Mouse (Mus musculus): ENCODE measurements around the gene Rpl35. TPM values are rescaled to one million over a fixed set of nuclear protein-coding genes. Genes with fewer than 3 reads are reported as not detected.

The Rpl35 gene
- total RNA-seq, 1 experiment = 1,524 TPM

DNA sequence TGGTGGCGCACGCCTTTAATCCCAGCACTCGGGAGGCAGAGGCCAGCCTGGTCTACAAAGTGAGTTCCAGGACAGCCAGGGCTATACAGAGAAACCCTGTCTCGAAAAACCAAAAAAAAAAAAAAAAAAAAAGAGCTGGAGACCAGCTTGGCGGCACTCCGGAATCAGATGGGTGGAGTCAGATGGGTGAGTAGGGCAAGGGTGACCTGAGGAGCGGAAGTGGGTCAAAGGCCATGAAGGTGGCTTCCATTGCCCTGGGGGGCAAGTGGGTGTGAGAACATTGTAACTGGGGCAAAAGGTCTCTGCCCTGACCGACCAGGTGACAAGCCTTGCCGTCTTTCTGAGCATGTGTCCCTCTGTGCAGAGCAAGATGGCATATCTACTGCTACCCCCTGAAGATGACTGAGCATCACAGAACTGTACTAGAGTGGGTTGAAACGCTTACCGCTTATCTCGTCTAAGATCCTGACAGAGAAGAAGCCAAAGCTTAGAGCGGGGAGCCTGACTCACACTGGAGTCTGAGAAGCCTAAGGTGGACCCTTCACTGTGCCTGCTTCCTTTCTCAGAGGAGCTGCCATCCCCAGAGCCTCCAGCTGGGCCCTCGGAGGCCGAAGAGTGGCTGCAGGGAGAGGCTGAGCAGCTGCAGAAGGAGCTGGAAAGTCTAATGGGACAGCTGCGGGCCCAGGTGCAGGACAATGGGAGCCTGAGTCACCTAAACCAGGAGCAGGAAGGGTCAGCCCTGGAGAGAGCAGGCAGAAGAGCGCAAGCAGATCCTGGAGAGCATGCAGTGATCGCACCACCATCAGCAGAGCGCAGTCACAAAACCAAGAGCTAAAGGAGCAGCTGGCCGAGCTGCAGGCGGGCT is 29.3 kb downstream of the Rpl35 start:
- in situ Hi-C loops (cut with MboI; ENCODE audit: low sequenced_read_pairs in 2 of 2, unreplicated experiment in 2 of 2) = no loop called here
- Histone ChIP-seq H3K4me1 (ENCODE audit: control insufficient read depth in 2 of 2, insufficient read depth in 2 of 2, low read length in 2 of 2, poor library complexity in 1 of 2) (peaks cover 0 to 17% of the 10 kb centered on the region in 2 experiments; a peak in 1 of 4 replicates), H3K9ac (ENCODE audit: insufficient read depth, low read depth, low read length, poor library complexity, severe bottlenecking) (peak overlapping the region; percentile 8; the same call in 1 of the 2 replicates), H3K36me3 (ENCODE audit: control insufficient read depth, insufficient read depth, low read length, poor library complexity, severe bottlenecking) (no peaks in the 10 kb centered on the region), H3K27ac (ENCODE audit: insufficient read depth, low read depth, low read length, poor library complexity, severe bottlenecking) (no peak overlapping the region), H3K9me3 (ENCODE audit: control insufficient read depth, insufficient read depth, low read depth, low read length) (no peaks in the 10 kb centered on the region), H3K4me3 (ENCODE audit: insufficient read depth in 1 of 2, low read depth in 1 of 2, low read length in 2 of 2, poor library complexity in 1 of 2, severe bottlenecking in 1 of 2) (peak overlapping the region; percentile 23 to 50; a peak in 3 of 4 replicates)
- TF ChIP-seq ZNF384 (IDR thresholded peaks at IDR 0.05; ENCODE audit: low read depth, low read length) = peak; percentile 51
- TF ChIP-seq MAFK (IDR thresholded peaks at IDR 0.05; ENCODE audit: insufficient read depth, low read depth, low read length) = no peak
- no peak for TF ChIP-seq HCFC1 (IDR thresholded peaks at IDR 0.05; ENCODE audit: borderline replicate concordance, insufficient read depth, low read length)
- no peak for DNase-seq (ENCODE audit: low read depth, low spot score)

DNA sequence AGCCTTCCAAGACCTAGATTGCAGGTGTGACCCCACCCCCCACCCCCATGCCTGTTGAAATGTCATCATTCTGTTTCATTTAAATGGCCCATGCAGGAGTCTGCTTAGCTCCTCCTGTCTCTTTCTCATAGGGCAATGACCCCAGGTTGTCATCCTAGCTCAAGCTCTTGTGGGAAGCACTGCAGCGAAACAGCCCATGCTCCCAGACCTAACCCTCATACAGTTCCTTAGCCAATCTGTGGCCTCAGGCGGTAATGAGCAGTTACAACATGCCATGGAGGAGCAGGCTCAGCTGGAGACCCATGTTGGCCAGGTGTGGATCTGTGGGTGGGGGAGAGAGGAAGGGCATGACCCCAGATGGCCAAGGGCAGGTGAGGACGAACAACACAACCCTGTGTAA is 30.2 kb downstream of the Rpl35 start:
- Histone ChIP-seq H3K4me3 (ENCODE audit: insufficient read depth in 1 of 2, low read depth in 1 of 2, low read length in 2 of 2, poor library complexity in 1 of 2, severe bottlenecking in 1 of 2) (0 out of 4 replicates have a peak overlapping the region, but pooled peaks of 1 of the 2 experiments have one; percentile 2), H3K9me3 (ENCODE audit: control insufficient read depth, insufficient read depth, low read depth, low read length) (no peaks in the 10 kb centered on the region), H3K9ac (ENCODE audit: insufficient read depth, low read depth, low read length, poor library complexity, severe bottlenecking) (peak overlapping the region; percentile 2; the same call in 1 of the 2 replicates), H3K27ac (ENCODE audit: insufficient read depth, low read depth, low read length, poor library complexity, severe bottlenecking) (no peak overlapping the region), H3K36me3 (ENCODE audit: control insufficient read depth, insufficient read depth, low read length, poor library complexity, severe bottlenecking) (no peaks in the 10 kb centered on the region), H3K4me1 (ENCODE audit: control insufficient read depth in 2 of 2, insufficient read depth in 2 of 2, low read length in 2 of 2, poor library complexity in 1 of 2) (peaks cover 0 to 17% of the 10 kb centered on the region in 2 experiments; a peak in 1 of 4 replicates)
- no peak for TF ChIP-seq CHD2 (IDR thresholded peaks at IDR 0.05; ENCODE audit: low read depth, low read length)
- TF ChIP-seq ZNF384 (IDR thresholded peaks at IDR 0.05; ENCODE audit: low read depth, low read length) = no peak
- TF ChIP-seq ZC3H11A (IDR thresholded peaks at IDR 0.05; ENCODE audit: borderline replicate concordance, low read depth, low read length) = no peak
- TF ChIP-seq MAFK (IDR thresholded peaks at IDR 0.05; ENCODE audit: insufficient read depth, low read depth, low read length) = no peak
- TF ChIP-seq HCFC1 (IDR thresholded peaks at IDR 0.05; ENCODE audit: borderline replicate concordance, insufficient read depth, low read length) = no peak
- no peak for DNase-seq (ENCODE audit: low read depth, low spot score)
- in situ Hi-C loops (cut with MboI; ENCODE audit: low sequenced_read_pairs in 2 of 2, unreplicated experiment in 2 of 2) = no loop called here

- Histone ChIP-seq H3K9me3 (ENCODE audit: control insufficient read depth, insufficient read depth, low read depth, low read length) (no peaks in the 10 kb centered on the region), H3K27ac (ENCODE audit: insufficient read depth, low read depth, low read length, poor library complexity, severe bottlenecking) (no peak overlapping the region), H3K4me3 (ENCODE audit: insufficient read depth in 1 of 2, low read depth in 1 of 2, low read length in 2 of 2, poor library complexity in 1 of 2, severe bottlenecking in 1 of 2) (no peak overlapping the region), H3K9ac (ENCODE audit: insufficient read depth, low read depth, low read length, poor library complexity, severe bottlenecking) (no peak overlapping the region), H3K36me3 (ENCODE audit: control insufficient read depth, insufficient read depth, low read length, poor library complexity, severe bottlenecking) (no peaks in the 10 kb centered on the region), H3K4me1 (ENCODE audit: control insufficient read depth in 2 of 2, insufficient read depth in 2 of 2, low read length in 2 of 2, poor library complexity in 1 of 2) (peaks cover 0 to 17% of the 10 kb centered on the region in 2 experiments; a peak in 1 of 4 replicates)
- in situ Hi-C loops (cut with MboI; ENCODE audit: low sequenced_read_pairs in 2 of 2, unreplicated experiment in 2 of 2) = no loop called here
- TF ChIP-seq ZC3H11A (IDR thresholded peaks at IDR 0.05; ENCODE audit: borderline replicate concordance, low read depth, low read length) = no peak
- TF ChIP-seq ZNF384 (IDR thresholded peaks at IDR 0.05; ENCODE audit: low read depth, low read length) = no peak
- no peak for TF ChIP-seq HCFC1 (IDR thresholded peaks at IDR 0.05; ENCODE audit: borderline replicate concordance, insufficient read depth, low read length)
- no peak for TF ChIP-seq CHD2 (IDR thresholded peaks at IDR 0.05; ENCODE audit: low read depth, low read length)
- no peak for TF ChIP-seq MAFK (IDR thresholded peaks at IDR 0.05; ENCODE audit: insufficient read depth, low read depth, low read length)
- no peak for DNase-seq (ENCODE audit: low read depth, low spot score)
Observed at GRCm38 (mm10) chr2:38974171-38974570, 31.3 kb downstream of the Rpl35 start.

- Histone ChIP-seq H3K9ac (ENCODE audit: insufficient read depth, low read depth, low read length, poor library complexity, severe bottlenecking) (no peak overlapping the region), H3K4me1 (ENCODE audit: control insufficient read depth in 2 of 2, insufficient read depth in 2 of 2, low read length in 2 of 2, poor library complexity in 1 of 2) (peaks cover 0 to 17% of the 10 kb centered on the region in 2 experiments; a peak in 1 of 4 replicates), H3K4me3 (ENCODE audit: insufficient read depth in 1 of 2, low read depth in 1 of 2, low read length in 2 of 2, poor library complexity in 1 of 2, severe bottlenecking in 1 of 2) (no peak overlapping the region), H3K9me3 (ENCODE audit: control insufficient read depth, insufficient read depth, low read depth, low read length) (no peaks in the 10 kb centered on the region), H3K36me3 (ENCODE audit: control insufficient read depth, insufficient read depth, low read length, poor library complexity, severe bottlenecking) (no peaks in the 10 kb centered on the region), H3K27ac (ENCODE audit: insufficient read depth, low read depth, low read length, poor library complexity, severe bottlenecking) (no peak overlapping the region)
- in situ Hi-C loops (cut with MboI; ENCODE audit: low sequenced_read_pairs in 2 of 2, unreplicated experiment in 2 of 2) = no loop called here
- TF ChIP-seq HCFC1 (IDR thresholded peaks at IDR 0.05; ENCODE audit: borderline replicate concordance, insufficient read depth, low read length) (no peak), ZC3H11A (IDR thresholded peaks at IDR 0.05; ENCODE audit: borderline replicate concordance, low read depth, low read length) (no peak), MAFK (IDR thresholded peaks at IDR 0.05; ENCODE audit: insufficient read depth, low read depth, low read length) (no peak), ZNF384 (IDR thresholded peaks at IDR 0.05; ENCODE audit: low read depth, low read length) (no peak), CHD2 (IDR thresholded peaks at IDR 0.05; ENCODE audit: low read depth, low read length) (no peak)
- DNase-seq (ENCODE audit: low read depth, low spot score) = no peak
Observed at GRCm38 (mm10) chr2:38973701-38974100, 31.7 kb downstream of the Rpl35 start.

All from ES-E14 (cell line).